Mouse (Mus musculus) v-Abl transformed pro-B cells (cell line): ENCODE results near the gene Thsd7b.

Experiments used
- in situ Hi-C, 2 experiments: fragments of 400-800 bp; cut with MboI; formaldehyde crosslinking; loops; one replicate each; pipeline ENCODE4 v1.15.1; 2025; ENCODE audit not compliant: unreplicated experiment in 2 of 2

Thsd7b gene

DNA sequence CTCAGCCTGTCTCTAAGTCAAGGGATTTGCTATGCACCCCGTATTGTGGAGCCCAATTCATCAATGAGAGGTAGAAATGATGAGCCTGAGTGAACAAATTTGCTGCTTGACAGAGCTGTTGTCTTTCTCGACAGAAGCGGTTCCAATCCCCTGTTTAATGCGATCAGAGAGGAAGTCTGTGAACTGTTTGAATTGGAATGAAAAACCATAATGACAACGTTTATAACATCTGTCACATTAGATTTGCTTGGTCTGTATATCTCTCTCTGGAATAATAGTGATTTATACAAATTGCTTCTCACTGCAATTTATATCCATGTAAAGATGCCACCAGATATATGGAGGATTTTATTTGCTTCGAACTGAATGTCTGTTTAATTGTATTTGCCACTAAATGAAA lies 988.9 kb downstream of the Thsd7b start:
- in situ Hi-C loops = no loop called here
